Mouse (Mus musculus) ES-Bruce4 (cell line): ENCODE data around the gene Gcsh.

Experiments used
- CTCF ChIP-seq: IDR thresholded peaks from one replicate; pipeline ENCODE4 v1.8.1; 2011; ENCODE audit warnings: low read depth, low read length
- POLR2A ChIP-seq: IDR thresholded peaks from one replicate; pipeline ENCODE4 v1.8.1; 2011; ENCODE audit warnings: low read length; ENCODE audit not compliant: insufficient read depth

- TF ChIP-seq CTCF, result no peak
- no peak for TF ChIP-seq POLR2A
Measured at GRCm38 (mm10) chr8:116944385-116944696, 49.0 kb downstream of the Gcsh start.
